Mouse (Mus musculus): ENCODE data around the gene Macrod1.

Gene Macrod1

DNA sequence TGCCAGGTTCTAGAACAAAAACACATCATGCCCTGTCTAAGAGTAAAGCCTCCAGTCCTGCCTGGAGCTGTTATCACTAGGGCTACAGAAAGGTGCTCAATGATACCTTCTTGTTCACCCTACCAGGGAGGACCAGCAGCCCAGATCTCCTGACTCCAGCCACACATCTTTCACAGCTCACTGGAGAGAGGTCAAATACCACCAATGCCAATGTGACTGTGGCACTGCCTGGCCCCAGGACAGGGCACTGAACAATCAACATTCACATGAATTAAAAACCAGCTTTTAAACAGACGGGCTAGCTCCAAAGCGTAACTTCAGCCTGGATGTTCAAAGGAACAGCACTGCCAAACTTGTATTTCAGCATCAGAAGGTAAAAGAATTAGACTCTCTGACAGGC lies 179.4 kb downstream of the Macrod1 start:
- no peak for DNase-seq (ENCODE audit: low read depth, low spot score)

DNA sequence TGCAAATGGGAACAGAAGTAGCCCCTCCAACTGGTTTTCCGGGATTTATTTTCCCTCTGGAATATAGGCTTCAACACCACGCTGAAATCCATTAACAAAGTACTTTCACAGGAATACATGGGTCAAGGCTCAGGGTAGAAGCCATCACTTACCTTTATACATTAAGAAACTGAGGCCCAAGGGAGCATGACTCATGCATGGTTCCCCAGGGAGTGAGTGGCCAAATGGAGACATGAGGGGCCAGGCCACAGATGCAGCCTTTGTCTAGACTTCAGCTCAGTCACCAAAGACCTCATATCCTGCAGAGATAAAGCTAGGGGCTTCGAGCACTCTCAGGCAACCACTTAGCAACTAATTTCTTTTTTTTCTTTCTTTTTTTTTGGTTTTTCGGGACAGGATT lies 180.1 kb downstream of the Macrod1 start:
- DNase-seq (ENCODE audit: low read depth, low spot score), result no peak

DNA sequence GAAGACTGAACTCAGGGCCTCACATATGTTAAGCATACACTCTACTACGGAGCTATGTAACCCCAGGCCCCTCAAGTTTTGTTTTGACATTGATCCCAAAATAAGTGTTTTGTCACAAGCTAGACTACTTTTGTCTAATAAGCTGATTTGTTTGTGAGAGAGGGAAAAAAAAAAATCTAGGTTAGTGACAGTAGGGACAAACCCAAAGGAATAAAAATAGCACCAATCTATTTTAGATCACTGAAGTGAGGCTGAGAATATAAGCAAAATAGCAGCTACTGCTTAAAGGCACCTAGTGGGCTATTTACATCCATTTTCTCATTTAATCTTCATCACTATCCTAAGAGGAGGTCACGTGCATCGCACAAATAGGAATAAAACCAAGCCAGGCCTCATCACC lies 183.0 kb downstream of the Macrod1 start:
- DNase-seq (ENCODE audit: low read depth, low spot score), result no peak

DNA sequence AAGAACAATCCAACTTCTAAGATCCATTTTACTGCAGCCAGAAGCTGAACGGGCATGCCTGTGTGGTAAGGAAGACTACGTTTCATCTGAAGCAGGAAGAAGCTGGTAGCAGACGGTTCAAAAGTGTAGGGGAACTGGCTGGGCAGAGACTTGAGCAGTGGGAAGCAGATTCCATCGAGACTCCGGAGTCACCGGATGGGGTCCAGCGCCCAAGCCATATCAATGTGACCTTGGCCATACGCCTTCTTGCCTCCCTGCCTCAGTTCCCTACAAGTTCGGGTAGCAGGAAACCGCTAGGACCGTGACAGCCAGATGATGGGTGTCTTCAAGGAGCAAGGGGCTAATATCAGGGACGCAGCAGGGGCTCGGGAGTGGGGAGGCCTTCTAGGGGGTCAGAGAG lies 183.7 kb downstream of the Macrod1 start:
- DNase-seq (ENCODE audit: low read depth, low spot score), result no peak

DNA sequence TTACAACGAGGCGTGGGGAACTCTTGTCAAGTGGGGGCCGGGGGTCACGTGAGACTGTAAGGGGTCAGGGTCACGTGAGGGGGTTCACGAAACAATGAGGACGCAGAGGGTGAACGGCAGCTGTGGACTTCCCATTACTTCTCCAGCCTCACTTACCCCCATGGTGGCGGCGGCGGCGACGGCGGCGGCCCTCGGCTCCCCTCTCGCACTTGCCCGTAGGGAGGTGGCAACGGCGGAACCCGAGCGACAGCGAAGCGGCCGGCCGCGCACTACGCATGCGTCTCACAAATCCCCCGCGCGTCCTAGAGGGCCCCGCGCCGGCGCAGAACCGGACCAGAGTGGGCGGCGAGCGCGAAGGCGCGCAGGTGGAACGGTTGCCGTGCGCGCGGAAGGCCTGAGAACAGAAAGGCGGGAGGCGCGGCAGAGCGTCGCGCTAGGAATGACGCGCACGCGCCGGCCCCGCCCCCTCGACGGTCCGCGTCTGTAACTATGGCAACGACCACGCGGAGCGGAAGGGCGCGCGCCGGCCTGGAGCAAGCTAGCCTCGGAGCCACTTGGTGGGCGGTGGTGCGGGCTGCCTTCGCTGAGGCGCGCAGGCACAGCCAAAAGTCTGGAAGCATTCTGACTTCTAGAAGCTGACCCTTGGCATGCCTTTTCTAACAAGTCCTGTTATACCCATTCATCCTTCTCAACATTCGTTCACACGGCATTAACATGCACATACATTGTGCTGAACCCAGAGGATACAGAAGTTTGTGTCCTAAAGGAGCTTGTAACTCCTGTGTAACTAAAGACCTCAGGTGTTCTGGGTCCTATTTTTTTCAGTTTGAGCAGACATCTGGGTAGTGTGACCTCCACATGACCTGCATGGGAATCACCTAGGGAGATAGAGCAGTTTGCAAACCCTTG lies 184.4 kb downstream of the Macrod1 start, which contains the start of gene Naa40:
Gene Naa40 (minus strand): TSS at position 402 of the 909 bp plus-strand sequence.
- DNase-seq (ENCODE audit: low read depth, low spot score), result peak; percentile 98

DNA sequence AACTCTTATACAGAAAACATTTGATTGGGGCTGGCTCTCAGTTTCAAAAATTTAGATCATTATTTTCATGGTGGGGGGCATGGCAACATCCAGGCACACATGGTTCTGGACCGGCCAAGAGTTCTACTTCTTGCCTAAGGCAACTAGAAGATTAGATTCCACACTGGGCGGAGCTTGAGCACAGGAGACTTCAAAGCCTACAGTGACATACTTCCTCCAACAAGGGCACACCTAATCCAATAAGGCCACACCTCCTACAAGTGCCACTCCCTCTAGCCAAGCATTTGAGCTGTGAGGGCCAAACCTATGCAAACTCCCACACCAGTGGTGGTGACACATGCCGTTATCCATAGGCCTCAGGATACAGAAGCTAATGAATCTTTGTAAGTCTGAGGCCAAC lies 189.4 kb downstream of the Macrod1 start:
- no peak for DNase-seq (ENCODE audit: low read depth, low spot score)
